Mouse (Mus musculus): ENCODE data around the gene Gpr19. TPM values are rescaled to one million over a fixed set of nuclear protein-coding genes. Genes with fewer than 3 reads are reported as not detected.

Gene Gpr19
- polyA plus RNA-seq, 1 experiment, result 24.4 TPM

DNA sequence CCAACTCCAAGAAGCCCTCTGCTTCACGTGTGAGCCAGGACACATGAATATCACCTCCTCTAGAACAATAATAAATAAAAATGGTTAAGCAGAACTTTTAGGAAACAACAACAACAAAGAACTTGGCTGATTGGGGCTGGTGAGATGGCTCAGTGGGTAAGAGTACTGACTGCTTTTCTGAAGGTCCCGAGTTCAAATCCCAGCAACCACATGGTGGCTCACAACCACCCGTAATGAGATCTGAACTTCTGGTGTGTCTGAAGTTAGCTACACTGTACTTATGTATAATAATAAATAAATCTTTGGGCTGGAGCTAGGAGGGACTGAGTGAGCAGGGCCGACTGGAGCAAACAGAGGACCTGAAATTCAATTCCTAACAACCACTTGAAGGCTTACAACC lies 21.1 kb downstream of the Gpr19 start:
- Histone ChIP-seq H3K27ac (ENCODE audit: insufficient read depth, low read length) (no peak overlapping the region), H3K4me3 (ENCODE audit: insufficient read depth, low read length) (no peak overlapping the region), H3K4me1 (ENCODE audit: control insufficient read depth, insufficient read depth, low read length) (peaks cover 5% of the 10 kb centered on the region; the same call in 1 of the 2 replicates)
- TF ChIP-seq CTCF (IDR thresholded peaks at IDR 0.05; ENCODE audit: extremely low read depth, insufficient read depth, low read length) (no peak), POLR2A (IDR thresholded peaks at IDR 0.05; ENCODE audit: extremely low read depth, insufficient read depth, low read length) (no peak)

GRCm38 (mm10) chr6:134876795-134877194 lies 21.6 kb downstream of the Gpr19 start:
- Histone ChIP-seq H3K4me3 (ENCODE audit: insufficient read depth, low read length) (no peak overlapping the region), H3K27ac (ENCODE audit: insufficient read depth, low read length) (no peak overlapping the region), H3K4me1 (ENCODE audit: control insufficient read depth, insufficient read depth, low read length) (peaks cover 5% of the 10 kb centered on the region; the same call in 1 of the 2 replicates)
- peak; percentile 26; the same call in 1 of the 2 replicates for TF ChIP-seq CTCF (IDR thresholded peaks at IDR 0.05; ENCODE audit: extremely low read depth, insufficient read depth, low read length)
- no peak for TF ChIP-seq POLR2A (IDR thresholded peaks at IDR 0.05; ENCODE audit: extremely low read depth, insufficient read depth, low read length)

- no peak overlapping the region for H3K4me3 ChIP-seq (ENCODE audit: insufficient read depth, low read length)
- no peaks in the 10 kb centered on the region; the same call in 1 of the 2 replicates for H3K4me1 ChIP-seq (ENCODE audit: control insufficient read depth, insufficient read depth, low read length)
- TF ChIP-seq POLR2A (IDR thresholded peaks at IDR 0.05; ENCODE audit: extremely low read depth, insufficient read depth, low read length), result no peak
- no peak for TF ChIP-seq CTCF (IDR thresholded peaks at IDR 0.05; ENCODE audit: extremely low read depth, insufficient read depth, low read length)
- H3K27ac ChIP-seq (ENCODE audit: insufficient read depth, low read length), result no peak overlapping the region
These were observed 25.4 kb downstream of the Gpr19 start for GRCm38 (mm10) chr6:134873018-134873417.

DNA sequence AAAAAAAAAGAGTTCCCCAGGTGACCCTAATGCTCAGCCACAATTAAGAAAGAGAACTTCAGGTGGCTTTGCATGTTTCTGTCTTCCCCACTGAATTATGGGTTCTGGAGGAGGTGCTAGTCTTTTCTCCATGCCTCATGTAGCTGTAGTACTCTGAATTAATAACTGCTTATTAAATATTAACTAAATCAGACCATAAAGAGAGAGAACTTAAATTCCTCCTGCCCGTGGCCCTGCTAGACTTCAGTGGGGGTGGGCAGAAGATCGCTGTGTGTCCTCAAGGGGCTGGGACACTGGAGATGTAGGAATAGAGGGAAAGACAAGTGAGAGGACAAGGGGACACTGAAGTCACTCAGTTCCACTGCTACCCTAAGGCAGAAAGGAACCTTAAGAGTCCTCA lies 26.1 kb downstream of the Gpr19 start:
- Histone ChIP-seq H3K4me1 (ENCODE audit: control insufficient read depth, insufficient read depth, low read length) (no peaks in the 10 kb centered on the region; the same call in 1 of the 2 replicates), H3K4me3 (ENCODE audit: insufficient read depth, low read length) (no peak overlapping the region), H3K27ac (ENCODE audit: insufficient read depth, low read length) (no peak overlapping the region)
- TF ChIP-seq CTCF (IDR thresholded peaks at IDR 0.05; ENCODE audit: extremely low read depth, insufficient read depth, low read length), result no peak
- no peak for TF ChIP-seq POLR2A (IDR thresholded peaks at IDR 0.05; ENCODE audit: extremely low read depth, insufficient read depth, low read length)

DNA sequence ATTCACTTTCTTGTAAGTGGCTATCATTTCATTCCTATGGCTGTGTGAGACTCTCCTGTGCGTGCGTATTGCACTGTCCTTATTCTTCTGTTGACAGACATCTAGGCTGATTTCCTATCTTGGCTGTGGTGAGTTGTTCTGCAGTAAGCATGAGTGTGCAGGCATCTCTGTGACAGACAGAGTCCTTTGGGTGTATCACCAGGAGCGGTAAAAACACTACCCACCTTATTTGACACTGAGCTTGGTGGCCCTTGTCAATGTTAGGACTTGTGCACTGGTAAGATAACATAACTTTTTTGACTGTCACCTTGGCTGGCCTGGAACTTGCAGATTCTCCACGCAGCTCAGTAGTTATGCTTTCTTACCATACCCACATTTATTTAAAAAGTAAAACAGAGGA lies 27.5 kb downstream of the Gpr19 start:
- Histone ChIP-seq H3K4me3 (ENCODE audit: insufficient read depth, low read length) (no peak overlapping the region), H3K4me1 (ENCODE audit: control insufficient read depth, insufficient read depth, low read length) (no peaks in the 10 kb centered on the region; the same call in 1 of the 2 replicates), H3K27ac (ENCODE audit: insufficient read depth, low read length) (no peak overlapping the region)
- no peak for TF ChIP-seq POLR2A (IDR thresholded peaks at IDR 0.05; ENCODE audit: extremely low read depth, insufficient read depth, low read length)
- TF ChIP-seq CTCF (IDR thresholded peaks at IDR 0.05; ENCODE audit: extremely low read depth, insufficient read depth, low read length), result no peak

GRCm38 (mm10) chr6:134870209-134870742 lies 28.1 kb downstream of the Gpr19 start:
- H3K4me3 ChIP-seq (ENCODE audit: insufficient read depth, low read length), result no peak overlapping the region
- H3K27ac ChIP-seq (ENCODE audit: insufficient read depth, low read length), result no peak overlapping the region
- no peaks in the 10 kb centered on the region; the same call in 1 of the 2 replicates for H3K4me1 ChIP-seq (ENCODE audit: control insufficient read depth, insufficient read depth, low read length)
- TF ChIP-seq CTCF (IDR thresholded peaks at IDR 0.05; ENCODE audit: extremely low read depth, insufficient read depth, low read length) (no peak), POLR2A (IDR thresholded peaks at IDR 0.05; ENCODE audit: extremely low read depth, insufficient read depth, low read length) (no peak)

DNA sequence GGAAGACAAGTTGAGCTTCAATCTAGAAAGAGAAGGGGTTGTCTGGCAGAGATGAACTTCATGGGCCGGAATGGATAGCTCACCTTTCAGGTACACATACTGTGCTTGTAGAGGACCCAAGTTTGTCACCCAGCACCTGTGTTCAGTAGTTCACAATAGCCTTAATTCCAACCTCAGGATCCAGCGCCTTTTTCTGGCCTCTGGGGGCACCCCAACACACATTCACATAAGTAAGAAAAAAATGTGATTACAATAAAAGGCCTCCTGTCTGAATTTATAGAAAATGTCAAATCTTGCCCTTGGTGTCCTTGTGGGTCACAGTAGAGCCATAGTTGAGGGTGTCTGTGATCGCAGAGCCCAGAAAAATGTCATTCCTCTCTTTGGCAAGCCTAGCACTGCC lies 31.1 kb downstream of the Gpr19 start:
- H3K27ac ChIP-seq (ENCODE audit: insufficient read depth, low read length), result no peak overlapping the region
- no peaks in the 10 kb centered on the region; the same call in 1 of the 2 replicates for H3K4me1 ChIP-seq (ENCODE audit: control insufficient read depth, insufficient read depth, low read length)
- TF ChIP-seq POLR2A (IDR thresholded peaks at IDR 0.05; ENCODE audit: extremely low read depth, insufficient read depth, low read length), result no peak
- TF ChIP-seq CTCF (IDR thresholded peaks at IDR 0.05; ENCODE audit: extremely low read depth, insufficient read depth, low read length), result no peak
- no peak overlapping the region for H3K4me3 ChIP-seq (ENCODE audit: insufficient read depth, low read length)

GRCm38 (mm10) chr6:134866113-134866512 lies 32.3 kb downstream of the Gpr19 start:
- Histone ChIP-seq H3K27ac (ENCODE audit: insufficient read depth, low read length) (no peak overlapping the region), H3K4me1 (ENCODE audit: control insufficient read depth, insufficient read depth, low read length) (peaks cover 2% of the 10 kb centered on the region), H3K4me3 (ENCODE audit: insufficient read depth, low read length) (no peak overlapping the region)
- TF ChIP-seq POLR2A (IDR thresholded peaks at IDR 0.05; ENCODE audit: extremely low read depth, insufficient read depth, low read length) (no peak), CTCF (IDR thresholded peaks at IDR 0.05; ENCODE audit: extremely low read depth, insufficient read depth, low read length) (no peak)

DNA sequence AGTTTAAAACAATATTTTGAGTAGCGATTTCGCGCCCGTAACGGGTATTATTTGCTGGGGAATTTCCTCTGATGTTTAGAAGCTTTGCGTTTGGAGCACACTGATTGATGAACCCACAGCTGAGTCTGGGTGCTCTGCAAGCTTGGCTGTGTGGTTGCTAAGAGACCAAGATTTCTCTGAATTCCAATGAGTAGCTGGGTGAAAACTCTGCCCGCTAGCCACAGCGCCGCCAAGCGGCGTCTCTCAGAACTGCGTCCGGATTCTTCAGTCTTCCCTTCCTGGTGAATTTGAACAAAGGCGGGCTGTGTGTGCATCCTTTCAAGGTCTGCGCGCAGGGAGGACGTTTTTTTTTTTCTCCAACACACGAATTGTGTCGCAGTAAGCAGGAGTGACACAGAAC lies 35.2 kb downstream of the Gpr19 start:
- no peak overlapping the region for H3K27ac ChIP-seq (ENCODE audit: insufficient read depth, low read length)
- TF ChIP-seq POLR2A (IDR thresholded peaks at IDR 0.05; ENCODE audit: extremely low read depth, insufficient read depth, low read length) (no peak), CTCF (IDR thresholded peaks at IDR 0.05; ENCODE audit: extremely low read depth, insufficient read depth, low read length) (peak; percentile 92)
- H3K4me1 ChIP-seq (ENCODE audit: control insufficient read depth, insufficient read depth, low read length), result peaks cover 2% of the 10 kb centered on the region
- peak overlapping the region; percentile 12 for H3K4me3 ChIP-seq (ENCODE audit: insufficient read depth, low read length)

DNA sequence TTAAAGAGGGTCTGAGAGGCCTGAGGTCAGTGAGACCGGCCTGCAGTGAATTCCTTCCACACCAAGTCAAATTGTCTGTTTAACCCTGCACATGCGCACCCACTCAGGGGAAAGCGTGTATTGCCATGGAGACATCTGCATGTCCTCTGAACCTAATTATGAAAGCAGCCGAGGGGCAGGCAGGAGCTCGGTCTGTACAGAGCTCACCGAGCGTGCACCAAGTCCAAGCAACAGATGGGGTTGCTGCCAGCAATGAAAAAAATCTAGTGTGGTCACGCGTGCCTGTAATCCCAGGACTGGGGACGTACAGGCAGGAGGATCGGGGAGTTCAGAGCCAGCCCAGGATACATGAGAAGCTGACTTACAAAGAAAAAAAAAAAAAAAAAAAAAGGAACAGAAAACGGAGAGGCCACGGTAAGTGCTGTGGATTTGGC lies 35.7 kb downstream of the Gpr19 start:
- H3K4me3 ChIP-seq (ENCODE audit: insufficient read depth, low read length), result peak overlapping the region; percentile 12
- H3K4me1 ChIP-seq (ENCODE audit: control insufficient read depth, insufficient read depth, low read length), result peaks cover 2% of the 10 kb centered on the region
- TF ChIP-seq POLR2A (IDR thresholded peaks at IDR 0.05; ENCODE audit: extremely low read depth, insufficient read depth, low read length) (no peak), CTCF (IDR thresholded peaks at IDR 0.05; ENCODE audit: extremely low read depth, insufficient read depth, low read length) (no peak)
- no peak overlapping the region for H3K27ac ChIP-seq (ENCODE audit: insufficient read depth, low read length)

Data from cortical plate, adult 2 months (tissue).